Mouse (Mus musculus): Measurements from ENCODE around the gene Vti1a.

Gene Vti1a

GRCm38 (mm10) chr19:55461963-55462362 is 145.9 kb downstream of the Vti1a start:
- no peak for DNase-seq (ENCODE audit: low read depth)

- no peak for DNase-seq (ENCODE audit: low read depth)
These were observed 147.6 kb downstream of the Vti1a start for GRCm38 (mm10) chr19:55463670-55464069.

- DNase-seq (ENCODE audit: low read depth): no peak
These were observed 153.4 kb downstream of the Vti1a start for GRCm38 (mm10) chr19:55469301-55470051.

- no peak for DNase-seq (ENCODE audit: low read depth)
These were observed 156.5 kb downstream of the Vti1a start for GRCm38 (mm10) chr19:55472582-55472981.

GRCm38 (mm10) chr19:55474225-55474624 is 158.1 kb downstream of the Vti1a start:
- no peak for DNase-seq (ENCODE audit: low read depth)

GRCm38 (mm10) chr19:55480526-55480925 is 164.4 kb downstream of the Vti1a start:
- DNase-seq (ENCODE audit: low read depth): no peak

GRCm38 (mm10) chr19:55481308-55481707 is 165.2 kb downstream of the Vti1a start:
- DNase-seq (ENCODE audit: low read depth): no peak

GRCm38 (mm10) chr19:55483526-55483925 is 167.4 kb downstream of the Vti1a start:
- DNase-seq (ENCODE audit: low read depth): no peak

GRCm38 (mm10) chr19:55484559-55484958 is 168.5 kb downstream of the Vti1a start:
- DNase-seq (ENCODE audit: low read depth): no peak

- DNase-seq (ENCODE audit: low read depth): no peak
These were observed 170.4 kb downstream of the Vti1a start for GRCm38 (mm10) chr19:55486473-55486872.

- no peak for DNase-seq (ENCODE audit: low read depth)
These were observed 175.3 kb downstream of the Vti1a start for GRCm38 (mm10) chr19:55491126-55492076.

- DNase-seq (ENCODE audit: low read depth): no peak
These were observed 180.2 kb downstream of the Vti1a start for GRCm38 (mm10) chr19:55496333-55496732.

- no peak for DNase-seq (ENCODE audit: low read depth)
These were observed 183.2 kb downstream of the Vti1a start for GRCm38 (mm10) chr19:55499179-55499863.

- no peak for DNase-seq (ENCODE audit: low read depth)
These were observed 185.9 kb downstream of the Vti1a start for GRCm38 (mm10) chr19:55501985-55502384.

- DNase-seq (ENCODE audit: low read depth): no peak
These were observed 187.7 kb downstream of the Vti1a start for GRCm38 (mm10) chr19:55503771-55504170.

GRCm38 (mm10) chr19:55507748-55508147 is 191.7 kb downstream of the Vti1a start:
- DNase-seq (ENCODE audit: low read depth): no peak

GRCm38 (mm10) chr19:55508239-55508638 is 192.1 kb downstream of the Vti1a start:
- no peak for DNase-seq (ENCODE audit: low read depth)

GRCm38 (mm10) chr19:55508965-55509364 is 192.9 kb downstream of the Vti1a start:
- DNase-seq (ENCODE audit: low read depth): no peak

- no peak for DNase-seq (ENCODE audit: low read depth)
These were observed 193.5 kb downstream of the Vti1a start for GRCm38 (mm10) chr19:55509618-55510017.

- DNase-seq (ENCODE audit: low read depth): no peak
These were observed 197.8 kb downstream of the Vti1a start for GRCm38 (mm10) chr19:55513941-55514340.

- no peak for DNase-seq (ENCODE audit: low read depth)
These were observed 204.1 kb downstream of the Vti1a start for GRCm38 (mm10) chr19:55520236-55520635.

- no peak for DNase-seq (ENCODE audit: low read depth)
These were observed 207.2 kb downstream of the Vti1a start for GRCm38 (mm10) chr19:55523340-55523739.

Data from c-Kit-positive CD71-positive TER-119-negative erythroid progenitor cells, embryonic 14.5 days (primary cell).